23 mouse cellular contexts compared by ENCODE assay signal in genomic region chr2:131841321-131841693, GRCm38 (mm10). TPM values are rescaled to one million over a fixed set of nuclear protein-coding genes. Genes with fewer than 3 reads are reported as not detected.
DNase-seq lines count a peak whose midpoint lies in the region; ATAC-seq lines count a peak whose summit lies in the region.
"Had no signal": no experiment of that assay in that cellular context is flagged by ENCODE, and none has a peak within 500 bp of the region (broad histone marks: within the 10 kb centered on the region; RNA-seq: fewer than 3 reads in every experiment).

No protein-coding gene starts in this region.

- H3K4me2 ChIP-seq in hindbrain, embryonic 15.5 days: no peak overlapping the region
- H3K4me2 ChIP-seq in hindbrain, embryonic 14.5 days (replicated peaks): no peak overlapping the region
- H3K4me2 ChIP-seq in midbrain, embryonic 12.5 days (replicated peaks): no peak overlapping the region
- no peak overlapping the region for H3K4me2 ChIP-seq in midbrain, embryonic 11.5 days
- H3K4me2 ChIP-seq: embryonic facial prominence, embryonic 15.5 days; liver, embryonic 15.5 days had no signal

- H3K27ac ChIP-seq in hindbrain, embryonic 15.5 days (replicated peaks): peak overlapping the region; percentile 9; the same call in 1 of the 2 replicates
- no peak overlapping the region for H3K27ac ChIP-seq in hindbrain, embryonic 14.5 days
- H3K27ac ChIP-seq in midbrain, embryonic 12.5 days (replicated peaks): 0 out of 2 replicates have a peak overlapping the region, but pooled peaks have one; percentile 35
- H3K27ac ChIP-seq in midbrain, embryonic 11.5 days (ENCODE audit: low read depth, low read length): no peak overlapping the region
- H3K27ac ChIP-seq: embryonic facial prominence, embryonic 15.5 days; gastrocnemius, adult 2 months; liver, embryonic 15.5 days; stomach, postnatal 0 days had no signal

- H3K9ac ChIP-seq in hindbrain, embryonic 15.5 days: no peak overlapping the region
- no peak overlapping the region for H3K9ac ChIP-seq in hindbrain, embryonic 14.5 days
- no peak overlapping the region for H3K9ac ChIP-seq in midbrain, embryonic 12.5 days (replicated peaks)
- H3K9ac ChIP-seq in midbrain, embryonic 11.5 days (ENCODE audit: low read length): no peak overlapping the region
- H3K9ac ChIP-seq: embryonic facial prominence, embryonic 15.5 days; liver, embryonic 15.5 days had no signal

- no peaks in the 10 kb centered on the region for H3K9me3 ChIP-seq in hindbrain, embryonic 15.5 days
- H3K9me3 ChIP-seq in hindbrain, embryonic 14.5 days (ENCODE audit: control insufficient read depth, low read length): no peaks in the 10 kb centered on the region
- H3K9me3 ChIP-seq in midbrain, embryonic 12.5 days: no peaks in the 10 kb centered on the region
- H3K9me3 ChIP-seq in midbrain, embryonic 11.5 days (ENCODE audit: control insufficient read depth, low read length): no peaks in the 10 kb centered on the region
- H3K9me3 ChIP-seq: embryonic facial prominence, embryonic 15.5 days; liver, embryonic 15.5 days had no signal

- 62% methylated on average over 2 of the region's 2 CpGs for WGBS in hindbrain, embryonic 15.5 days
- 77% methylated on average over 2 of the region's 2 CpGs for WGBS in hindbrain, embryonic 14.5 days
- WGBS in midbrain, embryonic 12.5 days: 61% methylated on average over 2 of the region's 2 CpGs
- 62% methylated on average over 2 of the region's 2 CpGs for WGBS in midbrain, embryonic 11.5 days

- no peaks in the 10 kb centered on the region for H3K27me3 ChIP-seq in hindbrain, embryonic 15.5 days
- no peaks in the 10 kb centered on the region for H3K27me3 ChIP-seq in hindbrain, embryonic 14.5 days (ENCODE audit: control insufficient read depth, insufficient read depth, low read length)
- no peaks in the 10 kb centered on the region; the same call in 1 of the 2 replicates for H3K27me3 ChIP-seq in midbrain, embryonic 12.5 days
- no peaks in the 10 kb centered on the region for H3K27me3 ChIP-seq in midbrain, embryonic 11.5 days (ENCODE audit: control insufficient read depth, insufficient read depth, low read length)
- H3K27me3 ChIP-seq: embryonic facial prominence, embryonic 15.5 days had no signal

- no peak overlapping the region for H3K4me3 ChIP-seq in hindbrain, embryonic 15.5 days
- no peak overlapping the region for H3K4me3 ChIP-seq in hindbrain, embryonic 14.5 days (replicated peaks; ENCODE audit: low read length)
- H3K4me3 ChIP-seq in midbrain, embryonic 12.5 days: no peak overlapping the region
- no peak overlapping the region for H3K4me3 ChIP-seq in midbrain, embryonic 11.5 days (ENCODE audit: low read depth, low read length)
- H3K4me3 ChIP-seq: embryonic facial prominence, embryonic 15.5 days; gastrocnemius, adult 2 months; liver, embryonic 15.5 days had no signal

- peak; percentile 68 for DNase-seq in heart, adult 11 months
- DNase-seq in heart, postnatal 14 days: no peak
- DNase-seq in hindbrain, embryonic 14.5 days (ENCODE audit: low spot score): no peak
- DNase-seq in midbrain, embryonic 11.5 days (ENCODE audit: low spot score, missing footprints): no peak
- DNase-seq: adrenal gland, adult 2 months; cerebellum, adult 2 months; cerebellum, postnatal 36 days; gastrocnemius, adult 2 months; kidney, adult 8-10 months; thymus, postnatal 14 days had no signal

- intact Hi-C loops in heart, postnatal 14 days (cut with DNase I): no loop called here

- peaks cover 21% of the 10 kb centered on the region for H3K4me1 ChIP-seq in hindbrain, embryonic 15.5 days (replicated peaks)
- H3K4me1 ChIP-seq in hindbrain, embryonic 14.5 days (replicated peaks; ENCODE audit: control insufficient read depth, insufficient read depth, low read length): peaks cover 14% of the 10 kb centered on the region
- peaks cover 20% of the 10 kb centered on the region for H3K4me1 ChIP-seq in midbrain, embryonic 12.5 days
- peaks cover 8% of the 10 kb centered on the region; the same call in 1 of the 2 replicates for H3K4me1 ChIP-seq in midbrain, embryonic 11.5 days (ENCODE audit: control insufficient read depth, insufficient read depth, low read length)
- H3K4me1 ChIP-seq: embryonic facial prominence, embryonic 15.5 days had no signal

- H3K36me3 ChIP-seq in hindbrain, embryonic 15.5 days: no peaks in the 10 kb centered on the region
- no peaks in the 10 kb centered on the region for H3K36me3 ChIP-seq in hindbrain, embryonic 14.5 days (replicated peaks; ENCODE audit: control insufficient read depth, insufficient read depth)
- H3K36me3 ChIP-seq in midbrain, embryonic 12.5 days: no peaks in the 10 kb centered on the region
- no peaks in the 10 kb centered on the region for H3K36me3 ChIP-seq in midbrain, embryonic 11.5 days (ENCODE audit: control insufficient read depth, insufficient read depth, low read length)
- H3K36me3 ChIP-seq: embryonic facial prominence, embryonic 15.5 days; liver, embryonic 15.5 days had no signal

- no peak for ATAC-seq in hindbrain, embryonic 15.5 days (ENCODE audit: low FRiP score, low read depth)
- no peak for ATAC-seq in hindbrain, embryonic 14.5 days (ENCODE audit: low FRiP score)
- ATAC-seq in midbrain, embryonic 12.5 days (ENCODE audit: low FRiP score, low read depth): no peak
- ATAC-seq in midbrain, embryonic 11.5 days (ENCODE audit: low FRiP score): no peak
- ATAC-seq in CD4-positive, CD25-positive, alpha-beta regulatory T cell, adult 4 months: no peak
- ATAC-seq: lung, postnatal 0 days had no signal

RNA-seq across cellular contexts. Expression of gene Erv3, which starts 18.2 kb away (rescaled TPM):
- total RNA-seq in heart, postnatal 14 days (2021): not detected
- polyA plus RNA-seq in hindbrain, embryonic 15.5 days (2015; fragmentation: Nextera tagmentation; extraction: Ambion mirVana): not detected in 2 replicates
- 0.07 TPM in 1 of 2 replicates, not detected in the other for polyA plus RNA-seq in hindbrain, embryonic 14.5 days (2014; fragmentation: Nextera tagmentation; extraction: Ambion mirVana)
- polyA plus RNA-seq in midbrain, embryonic 12.5 days (2016; fragmentation: Nextera tagmentation; extraction: Ambion mirVana): not detected in 2 replicates
- not detected in 2 replicates for polyA plus RNA-seq in midbrain, embryonic 11.5 days (2014; fragmentation: Nextera tagmentation; extraction: Ambion mirVana)
- not detected for polyA plus RNA-seq in CD4-positive, CD25-positive, alpha-beta regulatory T cell, adult 4 months (2017; shearing (Covaris generic))
- total RNA-seq: adrenal gland, adult 2 months; gastrocnemius, adult 2 months; monocyte, adult 5-6 weeks had no signal
- polyA plus RNA-seq: adrenal gland, adult 2 months; C2C12; heart, embryonic 16.5 days; intestine, embryonic 14.5 days; large intestine, adult 2 months; liver, embryonic 15.5 days; lung, postnatal 0 days; neural tube, embryonic 11.5 days; stomach, postnatal 0 days had no signal

Comparison
In these comparisons a context has a peak if more than half of its experiments do, and no peak if none do; other contexts are left out.
1. H3K27ac ChIP-seq: peak in hindbrain, embryonic 15.5 days (single experiment) and midbrain, embryonic 12.5 days (single experiment); none in hindbrain, embryonic 14.5 days (single experiment) and midbrain, embryonic 11.5 days (single experiment).